Mouse (Mus musculus) embryo, embryonic 11 days (tissue): ENCODE measurements around the gene Stk36.

ENCODE experiments used
- DNase-seq: peaks from one replicate; pipeline ENCODE4 v3.0.0-alpha.2; 2015

Stk36 gene

GRCm38 (mm10) chr1:74672731-74673130 is 71.5 kb downstream of the Stk36 start:
- DNase-seq, result no peak

DNA sequence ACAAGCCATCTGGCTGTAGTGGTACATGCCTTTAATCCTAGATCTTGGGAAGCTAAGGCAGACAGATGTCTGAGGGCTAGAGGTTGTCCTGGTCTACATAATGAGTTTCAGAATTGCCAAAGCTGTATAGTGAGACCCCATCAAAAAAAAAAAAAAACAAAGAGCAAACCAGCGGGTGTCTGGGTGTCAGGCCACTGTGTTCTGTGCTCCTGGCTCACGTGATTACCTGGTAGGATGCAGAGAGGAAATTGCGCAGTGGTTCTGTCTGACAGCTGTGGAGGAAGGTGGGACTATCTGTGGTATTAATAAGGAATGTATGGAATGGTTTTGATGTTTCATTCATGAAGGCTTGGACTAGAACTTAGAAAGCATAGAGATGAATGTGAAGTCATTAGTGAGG is 75.6 kb downstream of the Stk36 start:
- DNase-seq, result no peak

DNA sequence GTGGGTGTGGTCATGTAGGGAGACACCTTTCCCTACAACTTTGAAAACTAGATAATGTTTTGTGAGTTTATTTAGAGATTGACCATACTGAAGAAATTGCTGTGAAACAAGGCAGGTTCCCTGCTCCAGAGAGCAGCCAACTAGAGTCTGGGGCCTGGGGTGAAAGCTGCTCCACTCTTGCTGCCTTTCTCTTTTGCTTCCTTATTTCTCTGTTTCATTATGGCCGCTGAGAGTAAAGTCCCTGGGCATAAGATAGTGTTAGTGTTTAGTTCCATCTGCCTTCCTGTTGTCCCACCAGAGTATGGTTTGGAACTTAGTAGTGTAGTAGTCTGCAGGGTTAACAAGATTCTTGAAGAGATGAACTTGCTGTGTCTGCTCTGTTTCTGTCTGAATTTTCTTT is 76.6 kb downstream of the Stk36 start:
- DNase-seq, result no peak
